Mouse (Mus musculus): ENCODE results near the gene Lcn12. TPM values are rescaled to one million over a fixed set of nuclear protein-coding genes. Genes with fewer than 3 reads are reported as not detected.
A peak's percentile ranks its signal among the peaks of the same experiment; 100 is the strongest.

Lcn12 gene
- polyA plus RNA-seq, 1 experiment from 2014 or later: not detected

- no peak for ATAC-seq (ENCODE audit: insufficient number of reproducible peaks, insufficient read depth, low FRiP score, low read depth)
- H3K4me3 ChIP-seq (ENCODE audit: control insufficient read depth in 1 of 2, insufficient read depth in 1 of 2, low read depth in 1 of 2, low read length in 2 of 2): peak within 1 kb of the TSS; percentile 93 to 98
- peaks cover 36% of the 10 kb centered on the region for H3K36me3 ChIP-seq (ENCODE audit: control insufficient read depth, insufficient read depth, low read length)
- H3K27me3 ChIP-seq (ENCODE audit: control insufficient read depth, insufficient read depth, low read length): no peaks in the 10 kb centered on the region
- H3K9ac ChIP-seq (ENCODE audit: low read length): peak within 1 kb of the TSS; percentile 98
- H3K9me3 ChIP-seq (ENCODE audit: control insufficient read depth, low read length): no peaks in the 10 kb centered on the region
- peak within 1 kb of the TSS; percentile 98 for H3K4me2 ChIP-seq (ENCODE audit: low read length)
- WGBS: 73% methylated on average over 20 of the region's 20 CpGs
- peaks cover 14 to 19% of the 10 kb centered on the region in 2 experiments for H3K4me1 ChIP-seq (ENCODE audit: control insufficient read depth in 2 of 2, insufficient read depth in 2 of 2, low read length in 2 of 2)
- peak within 1 kb of the TSS; percentile 76 to 77 for H3K27ac ChIP-seq (replicated peaks in 1 of 2; ENCODE audit: control insufficient read depth in 1 of 2, insufficient read depth in 1 of 2, low read depth in 2 of 2, low read length in 2 of 2)
Observed at GRCm38 (mm10) chr2:25501593-25502486, 8.1 kb upstream of the Lcn12 start, which contains the start of gene C8g. Gene C8g (minus strand): TSS chr2:25501719.

- WGBS: under 1% methylated on average over 35 of the region's 44 CpGs
- Histone ChIP-seq H3K9ac (ENCODE audit: low read length) (peak within 1 kb of the TSS; percentile 98), H3K4me2 (ENCODE audit: low read length) (peak within 1 kb of the TSS; percentile 98), H3K27me3 (ENCODE audit: control insufficient read depth, insufficient read depth, low read length) (no peaks in the 10 kb centered on the region), H3K9me3 (ENCODE audit: control insufficient read depth, low read length) (no peaks in the 10 kb centered on the region), H3K36me3 (ENCODE audit: control insufficient read depth, insufficient read depth, low read length) (peaks cover 36% of the 10 kb centered on the region), H3K27ac (replicated peaks in 1 of 2; ENCODE audit: control insufficient read depth in 1 of 2, insufficient read depth in 1 of 2, low read depth in 2 of 2, low read length in 2 of 2) (peak within 1 kb of the TSS; percentile 76 to 77), H3K4me1 (ENCODE audit: control insufficient read depth in 2 of 2, insufficient read depth in 2 of 2, low read length in 2 of 2) (peaks cover 14 to 19% of the 10 kb centered on the region in 2 experiments), H3K4me3 (ENCODE audit: control insufficient read depth in 1 of 2, insufficient read depth in 1 of 2, low read depth in 1 of 2, low read length in 2 of 2) (peak within 1 kb of the TSS; percentile 93 to 98)
- peak; percentile 87 for ATAC-seq (ENCODE audit: insufficient number of reproducible peaks, insufficient read depth, low FRiP score, low read depth)
Observed at GRCm38 (mm10) chr2:25500576-25501405, 7.1 kb upstream of the Lcn12 start, which contains the start of gene Fbxw5. Gene Fbxw5 (plus strand): TSS chr2:25500750.

GRCm38 (mm10) chr2:25500071-25500575 is 6.4 kb upstream of the Lcn12 start:
- Histone ChIP-seq H3K4me2 (ENCODE audit: low read length) (peak overlapping the region; percentile 75), H3K9ac (ENCODE audit: low read length) (peak overlapping the region; percentile 98), H3K27ac (replicated peaks in 1 of 2; ENCODE audit: control insufficient read depth in 1 of 2, insufficient read depth in 1 of 2, low read depth in 2 of 2, low read length in 2 of 2) (peak overlapping the region; percentile 66 to 70; a peak in 3 of 4 replicates), H3K4me3 (ENCODE audit: control insufficient read depth in 1 of 2, insufficient read depth in 1 of 2, low read depth in 1 of 2, low read length in 2 of 2) (peak overlapping the region; percentile 47 to 93), H3K36me3 (ENCODE audit: control insufficient read depth, insufficient read depth, low read length) (peaks cover 29% of the 10 kb centered on the region), H3K4me1 (ENCODE audit: control insufficient read depth in 2 of 2, insufficient read depth in 2 of 2, low read length in 2 of 2) (peaks cover 14 to 19% of the 10 kb centered on the region in 2 experiments), H3K27me3 (ENCODE audit: control insufficient read depth, insufficient read depth, low read length) (no peaks in the 10 kb centered on the region), H3K9me3 (ENCODE audit: control insufficient read depth, low read length) (no peaks in the 10 kb centered on the region)
- 0 out of 2 replicates have a peak, but pooled peaks have one; percentile 4 for ATAC-seq (ENCODE audit: insufficient number of reproducible peaks, insufficient read depth, low FRiP score, low read depth)
- 66% methylated on average over 6 of the region's 6 CpGs for WGBS

- Histone ChIP-seq H3K36me3 (ENCODE audit: control insufficient read depth, insufficient read depth, low read length) (peaks cover 16% of the 10 kb centered on the region), H3K9ac (ENCODE audit: low read length) (no peak overlapping the region), H3K4me1 (ENCODE audit: control insufficient read depth in 2 of 2, insufficient read depth in 2 of 2, low read length in 2 of 2) (peaks cover 14 to 19% of the 10 kb centered on the region in 2 experiments), H3K9me3 (ENCODE audit: control insufficient read depth, low read length) (no peaks in the 10 kb centered on the region), H3K27me3 (ENCODE audit: control insufficient read depth, insufficient read depth, low read length) (no peaks in the 10 kb centered on the region), H3K4me2 (ENCODE audit: low read length) (no peak overlapping the region), H3K4me3 (ENCODE audit: control insufficient read depth in 1 of 2, insufficient read depth in 1 of 2, low read depth in 1 of 2, low read length in 2 of 2) (no peak overlapping the region), H3K27ac (replicated peaks in 1 of 2; ENCODE audit: control insufficient read depth in 1 of 2, insufficient read depth in 1 of 2, low read depth in 2 of 2, low read length in 2 of 2) (no peak overlapping the region)
- ATAC-seq (ENCODE audit: insufficient number of reproducible peaks, insufficient read depth, low FRiP score, low read depth): no peak
- 63% methylated on average over 15 of the region's 15 CpGs for WGBS
Observed at GRCm38 (mm10) chr2:25498622-25499478, 5.1 kb upstream of the Lcn12 start.

GRCm38 (mm10) chr2:25497846-25498575 is 4.3 kb upstream of the Lcn12 start:
- Histone ChIP-seq H3K27ac (replicated peaks in 1 of 2; ENCODE audit: control insufficient read depth in 1 of 2, insufficient read depth in 1 of 2, low read depth in 2 of 2, low read length in 2 of 2) (no peak overlapping the region), H3K9me3 (ENCODE audit: control insufficient read depth, low read length) (no peaks in the 10 kb centered on the region), H3K36me3 (ENCODE audit: control insufficient read depth, insufficient read depth, low read length) (peaks cover 8% of the 10 kb centered on the region), H3K4me3 (ENCODE audit: control insufficient read depth in 1 of 2, insufficient read depth in 1 of 2, low read depth in 1 of 2, low read length in 2 of 2) (no peak overlapping the region), H3K4me1 (ENCODE audit: control insufficient read depth in 2 of 2, insufficient read depth in 2 of 2, low read length in 2 of 2) (peaks cover 14 to 19% of the 10 kb centered on the region in 2 experiments), H3K9ac (ENCODE audit: low read length) (no peak overlapping the region), H3K27me3 (ENCODE audit: control insufficient read depth, insufficient read depth, low read length) (no peaks in the 10 kb centered on the region), H3K4me2 (ENCODE audit: low read length) (no peak overlapping the region)
- 47% methylated on average over 6 of the region's 6 CpGs for WGBS
- ATAC-seq (ENCODE audit: insufficient number of reproducible peaks, insufficient read depth, low FRiP score, low read depth): no peak

GRCm38 (mm10) chr2:25496462-25496861 is 2.8 kb upstream of the Lcn12 start:
- H3K36me3 ChIP-seq (ENCODE audit: control insufficient read depth, insufficient read depth, low read length): no peaks in the 10 kb centered on the region
- no peak overlapping the region for H3K4me2 ChIP-seq (ENCODE audit: low read length)
- no peak overlapping the region for H3K9ac ChIP-seq (ENCODE audit: low read length)
- H3K4me3 ChIP-seq (ENCODE audit: control insufficient read depth in 1 of 2, insufficient read depth in 1 of 2, low read depth in 1 of 2, low read length in 2 of 2): no peak overlapping the region
- ATAC-seq (ENCODE audit: insufficient number of reproducible peaks, insufficient read depth, low FRiP score, low read depth): no peak
- peaks cover 8 to 13% of the 10 kb centered on the region in 2 experiments for H3K4me1 ChIP-seq (ENCODE audit: control insufficient read depth in 2 of 2, insufficient read depth in 2 of 2, low read length in 2 of 2)
- no peaks in the 10 kb centered on the region for H3K27me3 ChIP-seq (ENCODE audit: control insufficient read depth, insufficient read depth, low read length)
- whole genome bisulfite sequencing: 38% methylated on average over 4 of the region's 4 CpGs
- H3K27ac ChIP-seq (replicated peaks in 1 of 2; ENCODE audit: control insufficient read depth in 1 of 2, insufficient read depth in 1 of 2, low read depth in 2 of 2, low read length in 2 of 2): no peak overlapping the region
- no peaks in the 10 kb centered on the region for H3K9me3 ChIP-seq (ENCODE audit: control insufficient read depth, low read length)

Measured in heart, embryonic 14.5 days (tissue).